Mouse (Mus musculus): ENCODE measurements around the gene Vamp3.
A peak's percentile ranks its signal among the peaks of the same experiment; 100 is the strongest.

Gene Vamp3

DNA sequence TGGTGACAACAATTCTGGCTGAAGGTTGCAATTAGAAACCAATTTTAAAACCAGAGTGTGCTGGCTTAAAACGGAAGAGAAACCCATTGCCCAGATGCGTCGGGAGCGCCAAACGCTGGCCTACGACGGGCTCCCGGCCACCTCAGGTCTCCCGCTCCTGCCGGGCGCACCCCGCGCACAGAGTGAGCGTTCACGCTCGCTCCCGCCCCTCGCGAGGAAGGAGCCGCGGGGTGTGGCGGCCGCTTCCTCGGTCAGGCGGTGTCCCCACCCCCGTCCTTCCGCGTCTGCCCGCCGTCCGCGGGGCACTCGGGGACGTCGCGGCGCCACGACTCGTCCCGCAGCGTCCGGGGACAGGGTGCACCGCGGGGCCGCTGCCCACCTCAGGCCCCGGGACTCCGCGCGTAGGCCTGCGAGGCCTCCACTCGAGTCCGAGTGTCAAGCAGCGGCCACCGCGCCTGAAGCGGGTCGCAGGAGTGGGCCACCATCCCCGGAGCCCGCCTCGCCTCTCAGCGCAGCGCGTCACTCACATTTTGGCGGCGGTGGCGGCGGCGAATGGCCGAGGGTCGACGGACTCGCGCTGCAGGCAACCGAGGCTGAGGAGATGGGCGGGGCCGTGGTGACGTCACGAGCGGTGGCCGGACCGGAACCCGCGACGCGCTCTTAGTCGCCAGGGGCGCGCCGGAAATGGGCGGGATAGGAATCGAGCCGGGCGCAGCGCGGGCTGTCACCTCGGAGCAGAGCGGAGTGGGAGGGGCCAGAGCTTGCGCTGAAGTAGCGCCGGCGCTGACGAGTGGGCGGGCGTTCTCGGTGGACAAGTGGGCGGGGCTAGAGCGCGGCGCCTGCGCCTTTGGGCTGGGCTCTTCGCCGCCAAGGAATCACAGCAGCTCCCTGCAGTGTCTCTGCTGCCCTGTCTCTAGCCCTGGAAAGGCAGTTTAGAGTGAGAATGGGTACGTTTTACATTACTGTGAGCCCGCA is at the start of gene Vamp3:
Gene Vamp3, minus strand, starts transcription at position 617 of the 975 bp plus-strand sequence.
- peak; percentile 76 for DNase-seq (ENCODE audit: extremely low read depth, low read depth, low spot score)

DNA sequence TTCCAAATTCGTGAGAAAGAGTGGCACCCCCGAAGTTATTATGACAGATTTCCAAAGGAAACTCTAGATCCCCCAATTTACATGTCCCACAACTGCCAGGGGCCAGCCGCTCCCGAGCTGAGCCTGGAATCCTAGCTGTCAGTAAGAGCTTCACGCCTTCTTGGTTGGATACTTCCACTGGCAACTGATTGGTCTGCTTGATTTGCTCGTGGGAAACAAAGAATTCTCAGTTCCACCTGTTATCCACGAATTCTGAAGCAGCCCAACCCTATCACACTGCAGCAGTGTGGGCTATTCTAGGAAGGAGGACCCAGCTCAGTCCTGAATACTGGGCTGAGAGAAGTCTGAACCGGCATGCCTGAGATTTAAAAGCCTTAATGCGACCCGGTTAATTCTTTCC is 48.7 kb upstream of the Vamp3 start:
- no peak for DNase-seq (ENCODE audit: extremely low read depth, low read depth, low spot score)

DNA sequence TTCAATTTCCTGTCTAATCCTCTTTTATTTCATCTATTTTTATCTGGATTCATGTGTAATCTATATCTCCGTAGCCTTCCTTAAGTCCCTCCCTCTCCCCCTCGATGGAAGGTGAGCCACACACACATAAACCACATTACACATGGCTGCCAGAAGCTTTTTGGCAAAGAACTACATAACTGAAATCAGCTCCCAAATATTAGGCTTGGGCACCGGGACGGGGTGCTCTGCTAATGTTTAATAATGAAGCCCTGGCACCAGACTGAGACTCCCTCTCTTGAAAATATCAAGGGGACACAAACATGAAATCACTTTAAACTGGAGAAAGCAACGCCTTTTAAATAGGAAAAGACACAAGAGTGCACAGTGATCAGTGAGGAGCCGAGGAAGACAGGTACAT is 48.1 kb upstream of the Vamp3 start:
- DNase-seq (ENCODE audit: extremely low read depth, low read depth, low spot score): no peak

DNA sequence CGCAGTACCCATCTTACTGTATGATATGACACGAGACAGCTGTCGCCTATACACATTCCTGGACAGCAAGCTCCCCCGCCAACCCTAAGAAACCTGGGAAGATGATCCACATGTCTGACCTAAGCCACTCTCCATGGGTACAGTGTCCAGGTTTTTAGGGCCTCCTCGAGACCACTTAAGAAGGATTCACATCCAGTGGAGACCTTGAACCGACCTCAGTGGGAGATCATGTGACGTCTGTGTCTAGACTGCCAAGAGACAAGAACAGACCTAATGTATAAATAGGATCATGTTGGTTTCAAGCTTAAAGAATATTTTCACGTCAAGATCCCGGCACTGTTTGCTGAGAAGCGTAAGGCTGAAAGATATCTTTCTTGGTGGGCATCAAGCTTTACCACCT is 46.4 kb upstream of the Vamp3 start:
- DNase-seq (ENCODE audit: extremely low read depth, low read depth, low spot score): no peak

DNA sequence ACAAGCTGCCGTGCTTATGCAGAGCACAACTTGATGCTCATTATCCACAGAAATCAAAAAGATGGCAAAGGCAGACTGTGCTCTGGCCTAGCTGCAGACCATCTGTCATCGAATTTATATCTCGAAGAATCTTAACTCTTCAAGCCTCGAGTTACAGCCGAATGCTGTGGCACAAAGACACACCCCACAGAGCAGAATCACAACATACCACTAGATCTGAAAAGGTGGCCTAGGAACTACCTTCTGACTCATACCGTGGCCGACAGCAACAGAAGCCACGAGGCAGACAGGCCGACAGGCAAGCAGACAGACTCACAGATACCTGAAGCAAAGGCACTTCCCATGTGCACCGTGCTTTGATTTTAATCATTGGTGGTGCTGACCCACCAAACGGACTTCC is 45.9 kb upstream of the Vamp3 start:
- DNase-seq (ENCODE audit: extremely low read depth, low read depth, low spot score): no peak

DNA sequence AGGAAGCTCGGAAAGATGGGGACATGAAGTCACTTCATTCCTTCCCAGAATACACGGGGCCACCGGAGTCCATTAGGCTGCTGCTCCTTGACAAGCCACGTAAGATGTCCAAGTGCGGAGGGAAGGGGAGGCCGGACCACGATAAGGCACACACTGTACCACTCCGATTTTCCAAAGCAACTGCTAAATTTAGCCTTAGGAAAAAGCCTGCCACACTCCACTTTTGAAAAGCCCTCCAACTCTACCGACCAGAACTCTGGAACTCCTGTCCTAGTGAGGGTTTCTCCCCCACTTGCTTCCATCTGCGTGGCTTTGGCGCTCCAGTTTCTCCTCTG is 39.3 kb upstream of the Vamp3 start:
- DNase-seq (ENCODE audit: extremely low read depth, low read depth, low spot score): no peak

DNA sequence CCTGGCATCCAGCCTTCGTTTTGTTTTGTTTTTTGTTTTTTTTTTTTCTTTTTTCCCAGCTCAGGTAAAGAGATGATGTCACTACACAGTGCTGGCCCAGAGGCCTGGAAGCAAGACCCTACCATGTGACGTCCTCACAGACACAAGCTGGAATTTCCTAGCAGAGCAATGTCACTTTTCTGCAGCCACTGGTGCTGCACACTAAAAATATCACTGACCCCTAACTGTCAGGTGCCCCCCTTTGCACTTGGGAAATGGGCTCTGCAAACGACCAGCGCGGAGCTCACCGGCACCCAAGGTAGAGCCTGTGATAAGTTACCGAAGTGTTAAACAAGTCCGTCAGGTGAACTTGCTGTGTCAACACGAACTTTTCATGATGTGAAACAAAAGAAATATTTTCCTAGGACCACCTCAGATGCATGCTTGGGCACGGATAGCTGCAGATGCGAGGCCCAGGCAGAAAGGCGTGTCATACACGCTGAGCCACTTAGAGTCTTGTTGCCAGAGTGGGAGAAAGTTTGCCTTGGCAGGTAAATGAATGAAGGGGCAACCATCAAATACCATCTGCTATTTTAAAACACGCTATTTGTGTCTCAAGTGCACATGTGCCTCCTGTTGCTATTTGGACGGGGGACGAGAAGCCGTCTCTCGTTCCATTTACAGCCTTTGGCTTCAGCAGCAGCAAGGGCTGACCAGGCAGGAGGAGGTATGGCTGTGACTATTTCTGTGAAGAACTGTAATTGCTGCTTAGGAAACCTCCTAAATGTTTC is 38.8 kb upstream of the Vamp3 start:
- DNase-seq (ENCODE audit: extremely low read depth, low read depth, low spot score): no peak

DNA sequence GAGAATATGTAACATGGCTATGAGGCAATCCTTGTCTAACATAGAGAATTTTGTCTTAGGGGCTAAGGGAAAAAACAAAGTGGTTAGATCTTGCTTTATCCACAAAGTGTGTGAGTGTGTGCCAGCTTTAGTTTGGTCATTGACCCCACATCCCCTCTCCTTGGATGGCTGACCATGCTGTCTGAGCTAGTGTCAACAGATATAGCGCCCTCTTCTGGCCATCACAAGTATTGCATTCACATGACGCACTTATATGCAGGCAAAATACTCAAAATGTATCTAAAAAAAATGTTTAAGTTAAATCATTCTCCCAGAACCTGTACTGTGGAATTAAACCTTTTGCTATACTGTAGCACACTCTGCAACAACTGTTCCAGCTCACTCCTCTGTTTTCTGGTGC is 37.4 kb upstream of the Vamp3 start:
- DNase-seq (ENCODE audit: extremely low read depth, low read depth, low spot score): no peak

DNA sequence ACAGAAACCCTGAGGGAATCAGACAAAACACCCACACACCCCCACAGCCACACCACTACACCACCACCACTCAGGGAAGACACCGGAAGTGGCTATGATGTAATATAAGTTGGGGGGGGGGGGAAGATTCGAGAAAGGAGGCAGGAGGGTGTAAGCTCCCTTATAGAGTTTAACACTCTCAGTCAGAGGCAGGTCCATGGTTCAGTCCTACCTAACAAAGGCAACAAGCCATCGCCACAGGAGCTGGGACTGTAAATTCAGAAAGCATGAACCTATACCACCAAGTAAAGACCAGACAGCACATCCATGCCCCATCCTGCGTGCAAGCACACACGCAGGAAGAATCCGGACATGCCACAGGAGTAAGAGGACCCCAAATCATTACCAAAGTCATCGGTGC is 31.5 kb upstream of the Vamp3 start, which contains the start of gene Gm13090:
Gene Gm13090, plus strand, starts transcription at position 301 of the 400 bp plus-strand sequence.
- DNase-seq (ENCODE audit: extremely low read depth, low read depth, low spot score): no peak

DNA sequence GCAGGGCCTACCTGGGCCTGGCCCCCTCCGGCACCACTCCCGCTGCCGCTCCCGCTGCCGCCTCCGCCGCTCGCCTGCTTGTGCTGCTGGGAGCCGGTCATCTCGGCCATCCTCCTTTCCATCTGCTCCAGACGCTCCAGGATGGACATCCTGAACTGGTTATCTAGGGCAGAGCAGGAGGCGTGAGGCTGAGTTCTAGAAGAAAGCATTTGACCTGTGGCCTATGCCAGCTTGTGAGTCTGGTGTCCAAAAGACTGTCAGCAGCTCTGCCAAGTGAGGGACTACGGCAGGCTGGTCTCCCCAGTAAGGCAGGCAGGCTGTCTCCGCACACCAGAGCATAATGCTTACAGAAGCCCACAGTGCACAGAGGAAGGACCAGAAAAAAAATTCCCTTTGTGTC is 31.1 kb upstream of the Vamp3 start:
- DNase-seq (ENCODE audit: extremely low read depth, low read depth, low spot score): no peak

DNA sequence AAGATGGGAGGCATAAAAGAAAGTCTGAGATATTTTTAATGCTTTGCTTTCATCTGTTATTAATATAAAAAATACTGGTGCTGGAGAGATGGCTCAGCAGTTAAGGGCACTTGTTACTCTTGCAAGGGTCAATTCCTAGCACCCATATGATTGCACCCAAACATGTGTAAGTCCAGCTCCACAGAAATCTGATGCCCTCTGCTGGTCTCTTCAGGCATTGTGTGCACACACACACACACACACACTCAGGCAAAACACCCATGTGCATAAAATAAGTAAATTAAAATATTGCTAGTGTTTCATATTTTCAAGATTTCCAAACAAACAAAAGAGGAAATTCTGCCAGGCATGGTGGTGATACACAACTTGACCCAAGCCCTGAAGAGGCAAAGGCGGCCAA is 29.6 kb upstream of the Vamp3 start:
- no peak for DNase-seq (ENCODE audit: extremely low read depth, low read depth, low spot score)

DNA sequence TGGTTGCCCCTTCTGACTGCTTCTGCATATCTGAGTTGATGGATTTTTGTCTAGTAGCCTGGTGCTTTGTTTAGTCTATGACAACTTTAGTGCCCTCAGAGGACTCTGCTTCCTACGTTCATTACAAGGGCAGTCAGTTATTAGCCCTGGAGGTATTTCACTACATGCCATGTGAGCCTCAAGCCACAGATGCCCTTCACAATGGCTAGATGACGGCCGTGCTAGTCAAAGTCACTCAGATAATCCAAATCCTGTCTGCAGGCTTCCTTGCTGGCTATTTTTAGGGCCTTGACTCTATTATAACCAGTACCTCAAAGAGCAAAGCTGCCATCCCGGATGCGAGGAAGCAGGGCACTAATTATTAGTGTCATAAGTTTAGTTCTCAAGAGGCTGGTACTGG is 25.3 kb upstream of the Vamp3 start:
- no peak for DNase-seq (ENCODE audit: extremely low read depth, low read depth, low spot score)

DNA sequence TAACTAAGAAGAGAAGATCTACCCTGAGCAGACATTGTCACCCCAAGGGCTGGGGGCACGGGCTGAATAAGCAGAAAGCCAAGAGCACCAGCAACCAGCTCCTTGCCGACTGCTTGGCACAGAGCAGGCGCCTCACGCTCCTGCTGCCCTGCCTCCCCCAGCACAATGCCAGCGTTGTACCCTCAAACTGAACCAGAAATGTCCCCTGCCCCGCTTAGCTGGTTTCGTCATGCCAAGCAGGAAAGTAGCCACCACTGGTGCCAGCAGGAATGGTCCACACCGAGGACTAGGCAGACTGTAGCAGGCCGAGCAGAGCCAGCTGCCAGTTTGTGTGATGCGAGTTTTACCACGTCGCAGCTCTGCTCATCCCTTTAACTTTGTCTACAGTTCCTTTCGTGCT is 24.2 kb upstream of the Vamp3 start:
- DNase-seq (ENCODE audit: extremely low read depth, low read depth, low spot score): no peak

DNA sequence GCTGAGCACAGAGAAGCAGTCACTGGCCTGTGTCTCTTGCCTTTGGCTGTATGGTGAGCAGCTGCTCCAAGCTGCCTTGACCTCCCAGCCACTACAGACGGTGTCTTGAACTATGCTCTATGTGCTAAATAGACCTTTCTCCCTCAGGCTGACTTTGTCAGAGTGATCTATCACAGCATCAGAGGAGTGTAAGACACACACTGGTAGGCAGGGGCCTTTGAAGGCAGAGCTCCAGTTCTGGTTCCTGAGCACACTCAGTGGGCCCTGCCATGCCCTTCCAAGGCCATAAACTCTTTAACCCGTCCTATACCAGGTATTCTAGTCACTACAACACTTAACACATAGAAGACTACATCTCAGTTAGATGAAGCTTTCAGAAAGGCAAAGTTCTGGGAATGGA is 23.6 kb upstream of the Vamp3 start:
- DNase-seq (ENCODE audit: extremely low read depth, low read depth, low spot score): no peak

DNA sequence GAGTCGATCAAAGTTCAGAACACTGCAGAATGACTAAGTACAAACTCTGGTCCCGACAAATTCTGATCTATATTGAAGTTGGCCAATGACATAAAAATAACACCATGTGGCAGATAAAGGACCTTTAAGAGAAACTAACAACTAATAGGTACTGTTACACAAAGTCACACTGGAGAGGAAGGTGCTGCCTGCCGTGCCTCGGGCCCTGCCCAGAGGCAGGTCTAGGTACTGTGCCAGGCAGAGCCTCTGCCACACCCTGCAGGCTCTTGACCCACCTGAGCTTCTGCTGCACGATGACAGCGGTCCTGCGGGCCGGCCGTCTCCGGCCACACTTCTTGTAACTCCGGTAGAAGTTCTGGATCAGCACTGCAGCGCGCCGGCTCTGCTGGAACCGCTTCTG is 17.1 kb upstream of the Vamp3 start:
- DNase-seq (ENCODE audit: extremely low read depth, low read depth, low spot score): no peak

DNA sequence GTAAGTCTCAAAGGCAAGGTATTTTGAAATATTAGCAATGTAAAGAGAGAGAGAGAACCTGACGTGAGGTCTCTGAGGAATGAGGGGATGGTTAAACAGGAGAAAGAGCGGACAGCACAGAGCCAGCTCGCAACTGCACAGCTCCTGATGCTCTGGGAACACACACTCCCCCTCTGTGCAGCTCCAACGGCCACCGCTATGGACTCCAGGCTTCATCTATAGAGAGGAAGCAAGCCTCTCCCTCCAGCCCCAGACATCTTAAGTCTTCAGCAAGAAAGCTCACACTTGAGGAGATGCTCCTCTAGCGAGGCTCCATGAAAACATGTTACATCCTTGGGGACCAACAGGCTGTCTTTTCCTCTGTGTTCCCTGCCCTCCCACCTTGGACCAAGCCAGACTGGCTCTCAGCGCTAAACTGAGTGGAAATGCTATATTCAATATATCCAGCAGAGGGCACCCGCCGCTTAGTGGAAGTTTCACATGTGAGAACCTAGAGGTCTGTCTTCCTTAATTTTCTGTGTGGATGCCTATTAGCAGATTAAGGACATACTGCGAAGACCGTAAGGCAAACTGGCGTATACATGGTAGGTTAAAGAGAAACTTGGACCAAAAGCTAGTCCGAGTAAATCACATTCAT is 15.5 kb upstream of the Vamp3 start:
- no peak for DNase-seq (ENCODE audit: extremely low read depth, low read depth, low spot score)

DNA sequence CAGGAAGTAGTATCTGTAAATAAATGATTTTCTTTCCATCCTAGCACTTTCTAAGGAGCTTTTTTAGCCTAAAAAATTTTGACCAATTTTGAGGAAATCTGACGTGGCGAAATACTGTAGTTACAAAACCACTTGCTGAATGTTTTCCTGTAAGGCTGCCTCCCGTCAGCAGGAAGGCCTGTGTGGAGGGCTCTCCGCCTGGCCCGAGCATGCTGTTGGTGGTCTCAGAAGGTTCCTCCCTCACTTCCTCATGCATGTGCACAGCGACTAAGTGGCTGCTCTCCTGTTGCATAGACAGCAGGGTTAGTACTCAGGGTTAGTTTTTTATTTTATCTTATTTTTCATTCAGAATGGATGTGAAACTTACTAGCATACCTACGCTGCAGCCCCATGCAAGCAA is 13.2 kb upstream of the Vamp3 start:
- no peak for DNase-seq (ENCODE audit: extremely low read depth, low read depth, low spot score)

DNA sequence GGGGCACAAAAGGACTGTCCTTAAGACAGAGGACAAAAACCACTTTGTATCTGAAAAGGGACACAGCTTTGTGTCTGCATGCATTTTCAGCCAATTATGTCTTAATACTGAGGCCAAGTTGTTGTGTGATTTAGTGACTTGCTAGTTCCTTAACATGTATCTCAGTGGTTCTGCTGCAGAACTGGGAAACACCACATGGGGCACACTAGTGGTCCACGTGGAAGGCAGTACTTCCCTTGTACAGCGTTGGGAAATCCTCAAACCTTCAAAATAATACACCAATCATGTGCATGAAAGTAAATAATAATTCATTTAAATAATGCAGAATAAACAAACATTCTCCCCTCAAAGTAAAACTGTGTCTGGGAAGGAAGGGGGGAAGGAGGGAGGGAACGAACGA is 11.0 kb upstream of the Vamp3 start:
- DNase-seq (ENCODE audit: extremely low read depth, low read depth, low spot score): no peak

DNA sequence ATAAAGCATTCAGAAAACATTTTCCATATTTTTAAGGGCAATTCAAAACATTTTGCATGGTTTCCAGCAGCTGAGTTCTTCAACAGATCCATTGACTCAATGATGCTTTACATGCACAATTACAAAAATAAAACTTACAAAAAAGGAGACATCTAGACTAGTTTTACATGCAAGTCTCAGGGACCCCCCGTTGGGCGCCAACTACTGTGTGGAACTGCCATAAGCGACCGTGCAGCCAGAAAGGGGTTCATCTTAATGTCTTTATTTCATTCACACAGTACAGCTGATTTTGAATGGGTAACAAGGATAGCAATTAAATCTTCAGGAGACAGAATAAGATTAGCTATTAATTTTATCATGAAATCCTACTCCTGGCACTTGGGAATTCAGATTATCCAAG is 1.8 kb upstream of the Vamp3 start:
- DNase-seq (ENCODE audit: extremely low read depth, low read depth, low spot score): no peak

DNA sequence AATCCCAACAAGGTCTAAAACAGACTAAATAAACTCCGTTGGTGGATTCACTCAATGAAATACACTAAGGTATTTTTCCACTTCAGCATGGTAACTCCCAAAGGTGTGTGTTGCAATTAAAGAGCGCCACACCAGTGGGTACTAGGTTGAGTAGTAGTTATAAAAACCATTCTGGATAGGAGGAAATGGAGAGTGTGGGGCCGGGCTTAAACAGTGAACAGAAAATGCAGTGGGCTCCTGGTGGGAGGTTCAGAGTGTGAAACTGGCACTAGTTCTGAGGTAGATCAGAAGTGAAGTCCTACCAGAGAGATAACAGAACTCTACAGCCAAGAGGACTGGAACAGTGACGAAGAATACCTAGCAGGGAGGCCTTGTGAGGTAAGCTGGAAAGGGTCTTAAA is 871 bp upstream of the Vamp3 start:
- no peak for DNase-seq (ENCODE audit: extremely low read depth, low read depth, low spot score)

DNA sequence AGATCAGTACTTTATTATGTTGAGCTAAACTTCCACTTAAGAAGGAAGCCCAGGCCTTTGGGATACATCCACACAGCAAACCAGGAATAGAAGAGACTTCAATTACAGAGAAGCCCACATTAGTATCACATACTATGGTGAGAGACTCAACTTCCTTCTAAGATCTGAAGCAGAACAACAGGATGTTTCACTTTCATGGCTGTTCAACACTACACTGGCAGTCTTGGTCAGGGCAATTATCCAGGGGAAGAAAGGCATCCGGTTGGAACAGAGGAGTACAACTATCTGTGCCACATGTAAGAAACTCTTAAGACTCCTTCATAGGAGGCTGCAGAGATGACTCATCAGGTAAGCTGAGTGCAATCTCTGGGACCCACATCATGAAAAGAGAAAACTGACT is 6.6 kb downstream of the Vamp3 start:
- DNase-seq (ENCODE audit: extremely low read depth, low read depth, low spot score): no peak

DNA sequence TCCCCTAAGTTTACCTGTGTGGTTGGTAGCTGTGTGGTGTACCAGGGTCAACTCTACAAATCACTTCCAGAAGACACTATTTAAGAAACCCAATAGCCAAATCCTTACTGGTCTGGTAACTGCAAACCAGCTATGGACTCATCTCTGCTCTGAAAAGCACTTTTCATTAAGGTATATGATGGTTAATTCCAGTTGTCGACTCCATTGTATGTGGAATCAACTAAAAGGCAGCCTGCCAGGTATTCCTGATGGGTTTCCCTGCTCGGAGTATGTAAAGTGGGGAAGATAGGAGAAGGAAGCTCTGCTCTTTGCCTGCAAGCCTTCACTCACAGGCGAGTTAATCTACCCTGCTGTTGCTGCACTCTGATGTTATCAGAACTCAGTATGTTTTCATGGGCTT is 11.2 kb downstream of the Vamp3 start:
- DNase-seq (ENCODE audit: extremely low read depth, low read depth, low spot score): no peak
